Mouse (Mus musculus) C2C12 (cell line): ENCODE data around the gene Plac1.

Experiments used
- CTCF ChIP-seq: IDR thresholded peaks from one replicate; pipeline ENCODE4 v1.5.1; 2011; ENCODE audit not compliant: control insufficient read depth, insufficient read depth, insufficient read length
- USF1 ChIP-seq: IDR thresholded peaks from one replicate; pipeline ENCODE4 v1.6.1; 2011; ENCODE audit warnings: low read depth, mild to moderate bottlenecking, control low read depth, moderate library complexity

GRCm38 (mm10) chrX:53146389-53146917, 93.5 kb downstream of the Plac1 start:
- no peak for TF ChIP-seq USF1
- TF ChIP-seq CTCF = no peak
